Mouse (Mus musculus) ES-CJ7 (cell line): ENCODE measurements around the gene Ssbp1.
A peak's percentile ranks its signal among the peaks of the same experiment; 100 is the strongest.

Experiments used
- DNase-seq: peaks from one replicate; pipeline ENCODE4 v3.0.0; 2011; ENCODE audit warnings: low read depth, low spot score

The Ssbp1 gene

DNA sequence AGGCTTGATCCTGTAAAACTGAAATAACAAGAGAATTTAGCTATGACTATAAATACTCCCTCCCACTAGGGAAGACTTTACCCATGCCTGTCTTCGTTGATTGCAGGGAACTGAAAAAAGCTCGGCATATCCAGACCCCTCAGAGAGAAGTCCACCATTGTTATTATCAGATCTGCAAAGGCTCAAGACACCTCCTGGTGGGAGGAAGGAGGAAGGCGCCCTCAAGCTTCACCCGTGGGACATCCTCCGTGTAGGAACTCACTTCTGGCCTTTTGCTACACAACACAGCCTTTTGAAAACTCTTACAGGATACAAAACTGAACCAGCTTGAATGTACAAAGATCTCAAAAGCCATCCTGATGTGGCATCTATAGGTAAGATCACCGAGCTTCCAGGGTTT, 5.4 kb upstream of the Ssbp1 start:
- peak; percentile 39 for DNase-seq

DNA sequence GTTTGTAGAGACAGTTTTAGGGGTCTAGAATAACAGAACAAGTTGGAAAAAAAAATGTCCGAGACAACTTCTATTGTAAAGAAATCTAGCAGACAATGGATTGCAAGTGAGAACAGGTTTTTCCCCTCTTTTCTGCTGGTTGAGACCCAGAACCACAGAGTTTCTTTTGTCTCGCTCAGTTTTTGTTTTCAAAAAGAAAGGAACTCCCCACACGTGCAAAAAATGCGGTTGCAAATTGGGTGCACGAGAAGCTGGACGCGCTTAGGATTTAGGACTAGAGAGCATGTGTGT, 513 bp downstream of the Ssbp1 start:
- DNase-seq = peak; percentile 14

DNA sequence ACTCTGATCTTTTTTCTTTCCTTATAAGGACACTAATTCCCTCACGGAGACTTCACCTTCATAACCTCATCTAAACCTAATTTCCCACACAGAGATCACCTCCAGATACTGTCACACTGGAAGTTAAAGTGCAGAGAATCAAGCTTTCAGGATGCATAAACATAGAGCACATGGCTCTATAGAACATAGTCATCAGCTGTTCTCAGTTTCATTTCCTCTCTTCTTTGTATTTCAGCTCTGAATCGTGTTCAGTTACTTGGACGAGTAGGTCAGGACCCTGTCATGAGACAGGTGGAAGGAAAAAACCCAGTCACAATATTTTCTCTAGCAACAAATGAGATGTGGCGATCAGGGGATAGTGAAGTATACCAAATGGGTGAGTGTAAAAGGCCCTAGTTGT, 5.0 kb downstream of the Ssbp1 start:
- DNase-seq = no peak

DNA sequence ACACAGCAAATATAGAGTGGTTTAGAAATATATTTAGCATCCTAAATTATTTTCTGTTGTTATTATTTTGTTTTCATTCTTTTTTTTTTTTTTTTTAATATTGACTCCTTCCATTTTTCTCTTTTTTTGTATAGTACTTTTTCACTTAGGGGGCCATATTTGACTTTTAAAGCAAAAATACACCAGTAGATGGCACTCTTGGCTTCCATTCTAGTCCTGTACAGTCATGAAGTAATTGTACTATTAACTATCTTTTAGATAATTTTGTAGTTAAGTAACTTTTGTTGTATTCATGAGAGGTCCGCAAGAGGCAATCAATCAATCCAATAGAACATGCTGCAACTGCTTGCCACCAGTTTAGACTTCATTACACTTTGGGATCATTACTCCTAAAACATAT, 8.6 kb downstream of the Ssbp1 start:
- DNase-seq = peak; percentile 22

DNA sequence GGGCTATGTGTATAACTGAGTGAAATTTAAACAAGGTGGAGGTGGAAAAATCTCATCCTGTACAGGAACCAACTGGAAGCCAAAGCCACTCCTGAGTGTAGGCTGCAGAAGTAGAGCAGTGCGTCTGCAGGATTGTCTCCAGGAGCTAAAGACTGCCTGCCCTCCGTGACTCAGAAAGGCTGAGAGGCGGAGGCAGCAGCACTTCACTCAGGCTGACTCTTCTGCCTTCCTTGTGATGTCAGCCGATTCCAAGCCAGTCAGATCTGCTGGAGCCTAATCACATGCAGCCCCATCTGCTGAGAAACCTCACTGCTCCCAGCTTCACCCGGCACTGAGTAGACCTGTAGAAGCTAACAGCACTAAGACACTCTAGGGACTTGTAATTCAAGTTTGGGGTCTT, 11.2 kb downstream of the Ssbp1 start:
- no peak for DNase-seq

DNA sequence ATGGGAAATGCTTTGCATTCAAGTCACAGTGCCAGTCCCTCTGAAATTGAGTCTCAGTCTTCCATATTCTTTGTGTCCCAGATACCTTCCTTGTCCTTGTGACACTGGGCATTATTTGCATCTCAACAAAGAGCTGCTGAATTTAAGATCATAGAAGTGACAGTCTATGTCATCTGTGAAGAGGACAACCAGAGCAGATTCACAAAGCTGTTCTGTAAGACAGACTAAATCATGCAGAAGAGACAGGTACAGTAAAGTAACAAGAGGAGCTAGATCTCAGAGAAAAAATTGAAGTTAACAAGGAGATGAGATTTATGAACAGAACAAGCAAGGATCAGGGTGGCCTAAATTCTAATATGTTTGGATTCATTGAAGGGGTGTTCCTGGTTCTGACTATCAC, 19.8 kb downstream of the Ssbp1 start, which contains the start of gene Tas2r137:
Gene Tas2r137, plus strand, starts transcription at position 301 of the 400 bp plus-strand sequence.
- no peak for DNase-seq

DNA sequence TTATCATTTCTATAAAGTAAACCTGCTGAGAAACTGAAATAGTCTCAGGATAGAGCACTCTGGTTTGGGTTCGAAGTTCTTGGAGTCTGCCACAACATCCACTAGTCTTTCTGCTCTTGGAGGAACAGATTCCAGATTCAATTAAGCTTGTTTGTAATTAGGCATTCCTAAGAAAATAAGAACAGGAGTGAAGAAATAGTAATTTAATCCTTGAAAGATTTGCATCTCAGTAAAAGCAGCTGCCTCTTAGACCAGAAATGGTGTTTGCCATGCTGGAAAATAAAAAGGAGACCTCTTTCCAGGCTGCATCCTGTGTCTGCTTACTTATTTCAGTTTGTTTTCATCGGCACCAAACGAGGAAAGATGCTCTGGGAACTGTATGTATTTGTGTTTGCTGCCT, 22.1 kb downstream of the Ssbp1 start, which contains the start of gene Tas2r108:
Gene Tas2r108, plus strand, starts transcription at position 301 of the 400 bp plus-strand sequence.
- no peak for DNase-seq

DNA sequence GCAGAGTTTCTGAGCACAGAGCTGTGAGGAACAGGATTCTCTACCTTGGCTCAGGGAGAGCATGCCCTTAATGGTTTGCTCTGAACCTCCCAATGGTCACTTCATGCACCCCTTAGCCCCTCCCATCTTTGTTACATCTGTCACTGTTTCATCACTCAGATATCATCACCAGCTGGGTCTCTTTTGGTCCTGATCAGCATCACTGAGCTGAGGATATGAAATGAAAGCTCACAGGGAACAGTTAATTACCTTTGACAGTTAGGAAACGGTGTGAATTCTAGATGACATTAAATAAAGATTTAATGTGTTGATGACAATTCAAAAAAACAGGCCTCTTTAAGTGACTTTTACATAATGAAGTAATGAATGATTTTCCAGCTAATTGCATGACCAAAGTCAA, 48.3 kb downstream of the Ssbp1 start, which contains the start of gene Prss37:
Gene Prss37, minus strand, starts transcription at position 101 of the 400 bp plus-strand sequence.
- no peak for DNase-seq
